Comparison of ENCODE assay signal across 8 mouse cellular contexts in genomic region chr7:118489706-118490665, GRCm38 (mm10). TPM values are rescaled to one million over a fixed set of nuclear protein-coding genes. Genes with fewer than 3 reads are reported as not detected.
DNase-seq lines count a peak whose midpoint lies in the region; ATAC-seq and TF ChIP-seq lines count a peak whose summit lies in the region.

No protein-coding gene starts in this region.

- no peak overlapping the region for H3K27ac ChIP-seq in kidney, adult 2 months (ENCODE audit: insufficient read depth, low read depth, low read length)
- H3K27ac ChIP-seq in hindbrain, embryonic 12.5 days = no peak overlapping the region
- H3K27ac ChIP-seq in midbrain, embryonic 13.5 days = no peak overlapping the region

- H3K36me3 ChIP-seq in kidney, adult 2 months (ENCODE audit: control insufficient read depth, insufficient read depth, low read length) = no peaks in the 10 kb centered on the region
- no peaks in the 10 kb centered on the region for H3K36me3 ChIP-seq in hindbrain, embryonic 12.5 days
- H3K36me3 ChIP-seq in midbrain, embryonic 13.5 days = no peaks in the 10 kb centered on the region

- H3K9ac ChIP-seq in hindbrain, embryonic 12.5 days = 0 out of 2 replicates have a peak overlapping the region, but pooled peaks have one; percentile 66
- H3K9ac ChIP-seq in midbrain, embryonic 13.5 days (replicated peaks) = no peak overlapping the region

- 0 out of 2 replicates have a peak, but pooled peaks cover 2% of the 10 kb centered on the region for H3K4me1 ChIP-seq in kidney, adult 2 months (ENCODE audit: control insufficient read depth, insufficient read depth, low read length)
- peaks cover 21% of the 10 kb centered on the region for H3K4me1 ChIP-seq in hindbrain, embryonic 12.5 days
- H3K4me1 ChIP-seq in midbrain, embryonic 13.5 days (replicated peaks) = peaks cover 14% of the 10 kb centered on the region

- no peak for DNase-seq in kidney, adult 2 months
- no peak for DNase-seq in kidney, adult 11 months
- DNase-seq in adipocyte (ENCODE audit: low spot score) = peak; percentile 19
- no peak for DNase-seq in left cerebral cortex, adult 18-20 months (ENCODE audit: low spot score in 2 of 2)
- no peak for DNase-seq in layer of hippocampus, adult 18-20 months (ENCODE audit: low spot score in 2 of 2)
- DNase-seq in frontal cortex, postnatal 14 days (ENCODE audit: low spot score in 2 of 2) = no peak

- H3K4me3 ChIP-seq in kidney, adult 2 months (ENCODE audit: insufficient read depth, low read depth, low read length) = peak overlapping the region; percentile 55
- H3K4me3 ChIP-seq in hindbrain, embryonic 12.5 days = peak overlapping the region; percentile 44; the same call in 1 of the 2 replicates
- peak overlapping the region; percentile 54 for H3K4me3 ChIP-seq in midbrain, embryonic 13.5 days (replicated peaks)

- ATAC-seq in hindbrain, embryonic 12.5 days (ENCODE audit: low FRiP score) = no peak; the same call in 1 of the 2 replicates
- ATAC-seq in midbrain, embryonic 13.5 days = peak; percentile 51; the same call in 1 of the 2 replicates

- no peak for TF ChIP-seq CTCF in kidney, adult 2 months (conservative IDR thresholded peaks at IDR 0.05; ENCODE audit: insufficient read depth, insufficient read length, low read depth, low read length)

- no peak for TF ChIP-seq POLR2A in kidney, adult 2 months (IDR thresholded peaks at IDR 0.05; ENCODE audit: low read depth, low read length)

- WGBS in kidney, adult 2 months = 60% methylated on average over 57 of the region's 57 CpGs
- 16% methylated on average over 55 of the region's 57 CpGs for WGBS in hindbrain, embryonic 12.5 days
- WGBS in midbrain, embryonic 13.5 days = 12% methylated on average over 57 of the region's 57 CpGs

- no peaks in the 10 kb centered on the region for H3K27me3 ChIP-seq in kidney, adult 2 months (replicated peaks; ENCODE audit: control insufficient read depth, insufficient read depth, low read length)
- peaks cover 58% of the 10 kb centered on the region for H3K27me3 ChIP-seq in hindbrain, embryonic 12.5 days
- peaks cover 60% of the 10 kb centered on the region for H3K27me3 ChIP-seq in midbrain, embryonic 13.5 days

- H3K9me3 ChIP-seq in hindbrain, embryonic 12.5 days (replicated peaks) = no peaks in the 10 kb centered on the region
- no peaks in the 10 kb centered on the region for H3K9me3 ChIP-seq in midbrain, embryonic 13.5 days

- peak overlapping the region; percentile 58 for H3K4me2 ChIP-seq in hindbrain, embryonic 12.5 days (replicated peaks)
- H3K4me2 ChIP-seq in midbrain, embryonic 13.5 days (replicated peaks) = peak overlapping the region; percentile 83

RNA-seq across cellular contexts. Expression of gene Itpripl2, which starts 1.8 kb away (rescaled TPM):
- polyA plus RNA-seq in kidney, adult 2 months (2012; rRNA removed) = 6.9 and 7.9 TPM in 2 replicates
- 3.4 and 3.9 TPM in 2 replicates for polyA plus RNA-seq in hindbrain, embryonic 12.5 days (2016; fragmentation: Nextera tagmentation; extraction: Ambion mirVana)
- 0.75 and 0.79 TPM in 2 replicates for polyA plus RNA-seq in midbrain, embryonic 13.5 days (2015; fragmentation: Nextera tagmentation; extraction: Ambion mirVana)
- 1 to 10 TPM; 3.5 TPM for total RNA-seq in left cerebral cortex, adult 18-20 months (2021)
- total RNA-seq in layer of hippocampus, adult 18-20 months (2021) = 1 to 10 TPM; 2.9 to 3.3 TPM

RNA-seq across cellular contexts. Expression of gene Syt17, which starts 42.0 kb away (rescaled TPM):
- 10.6 and 11.9 TPM in 2 replicates for polyA plus RNA-seq in kidney, adult 2 months (2012; rRNA removed)
- 6.1 and 6.4 TPM in 2 replicates for polyA plus RNA-seq in hindbrain, embryonic 12.5 days (2016; fragmentation: Nextera tagmentation; extraction: Ambion mirVana)
- polyA plus RNA-seq in midbrain, embryonic 13.5 days (2015; fragmentation: Nextera tagmentation; extraction: Ambion mirVana) = 8.2 and 9.6 TPM in 2 replicates
- total RNA-seq in left cerebral cortex, adult 18-20 months (2021) = 10 to 100 TPM; 57.4 to 57.5 TPM
- total RNA-seq in layer of hippocampus, adult 18-20 months (2021) = 10 to 100 TPM; 87.5 to 95.5 TPM

RNA-seq across cellular contexts. Expression of gene Coq7, which starts 43.2 kb away (rescaled TPM):
- 75.9 and 82.6 TPM in 2 replicates for polyA plus RNA-seq in kidney, adult 2 months (2012; rRNA removed)
- 83.3 and 90.4 TPM in 2 replicates for polyA plus RNA-seq in hindbrain, embryonic 12.5 days (2016; fragmentation: Nextera tagmentation; extraction: Ambion mirVana)
- 98.8 and 110 TPM in 2 replicates for polyA plus RNA-seq in midbrain, embryonic 13.5 days (2015; fragmentation: Nextera tagmentation; extraction: Ambion mirVana)
- 10 to 100 TPM; 31.4 to 41.4 TPM for total RNA-seq in left cerebral cortex, adult 18-20 months (2021)
- 10 to 100 TPM; 34.1 to 35.5 TPM for total RNA-seq in layer of hippocampus, adult 18-20 months (2021)
